Mouse (Mus musculus) intestine, embryonic 16.5 days (tissue): ENCODE measurements around the gene Wfdc3. TPM values are rescaled to one million over a fixed set of nuclear protein-coding genes. Genes with fewer than 3 reads are reported as not detected.

Experiments
- ATAC-seq: fragments of 200-750 bp; cut with Nextera tagmentation; 2 replicates; pipeline ENCODE4 v1.8.0; 2017; ENCODE audit warnings: moderate TSS enrichment, moderate library complexity
- H3K27ac ChIP-seq: fragments of 300-500 bp; sonication (generic); 2 replicates; pipeline ENCODE4 v1.5.1; 2014; ENCODE audit warnings: mild to moderate bottlenecking, low read length
- H3K27me3 ChIP-seq: fragments of 300-500 bp; sonication (generic); replicated peaks from 2 replicates; pipeline ENCODE4 v1.6.1; 2014; ENCODE audit warnings: low read length, control low read depth, mixed read lengths; ENCODE audit not compliant: control insufficient read depth, insufficient read depth
- H3K36me3 ChIP-seq: fragments of 300-500 bp; sonication (generic); 2 replicates; pipeline ENCODE4 v1.6.1; 2014; ENCODE audit warnings: low read length, control low read depth; ENCODE audit not compliant: control insufficient read depth, insufficient read depth
- H3K4me1 ChIP-seq: fragments of 300-500 bp; sonication (generic); 2 replicates; pipeline ENCODE4 v1.6.1; 2014; ENCODE audit warnings: low read length, control low read depth, mixed read lengths; ENCODE audit not compliant: control insufficient read depth, insufficient read depth
- H3K4me2 ChIP-seq: fragments of 300-500 bp; sonication (generic); 2 replicates; pipeline ENCODE4 v1.6.1; 2014; ENCODE audit warnings: low read depth, low read length, control low read depth
- H3K4me3 ChIP-seq: fragments of 300-500 bp; sonication (generic); 2 replicates; pipeline ENCODE4 v1.5.1; 2014; ENCODE audit warnings: mild to moderate bottlenecking, low read length
- H3K9ac ChIP-seq: fragments of 300-500 bp; sonication (generic); 2 replicates; pipeline ENCODE4 v1.6.1; 2014; ENCODE audit warnings: low read depth, low read length
- H3K9me3 ChIP-seq: fragments of 300-500 bp; sonication (generic); 2 replicates; pipeline ENCODE4 v1.6.1; 2016; ENCODE audit warnings: low read length, control low read depth; ENCODE audit not compliant: control insufficient read depth
- WGBS: fragments of 180-500 bp; shearing (Covaris S2); extraction: QIAGEN DNeasy Blood & Tissue Kit; methylation state at CpG from one replicate; pipeline ENCODE4 v1.1.7; 2014; 5-methylcytosine and 5-hydroxymethylcytosine counted together
- polyA plus RNA-seq: library from polyadenylated mRNA; unstranded; fragments of >200 nt; fragmentation: Nextera tagmentation; extraction: Ambion mirVana; gene quantifications from 2 replicates; pipeline ENCODE4 v1.2.1, GENCODE M21; 2015

The Wfdc3 gene
- polyA plus RNA-seq, 1 experiment from 2014 or later, result 1.8 TPM

DNA sequence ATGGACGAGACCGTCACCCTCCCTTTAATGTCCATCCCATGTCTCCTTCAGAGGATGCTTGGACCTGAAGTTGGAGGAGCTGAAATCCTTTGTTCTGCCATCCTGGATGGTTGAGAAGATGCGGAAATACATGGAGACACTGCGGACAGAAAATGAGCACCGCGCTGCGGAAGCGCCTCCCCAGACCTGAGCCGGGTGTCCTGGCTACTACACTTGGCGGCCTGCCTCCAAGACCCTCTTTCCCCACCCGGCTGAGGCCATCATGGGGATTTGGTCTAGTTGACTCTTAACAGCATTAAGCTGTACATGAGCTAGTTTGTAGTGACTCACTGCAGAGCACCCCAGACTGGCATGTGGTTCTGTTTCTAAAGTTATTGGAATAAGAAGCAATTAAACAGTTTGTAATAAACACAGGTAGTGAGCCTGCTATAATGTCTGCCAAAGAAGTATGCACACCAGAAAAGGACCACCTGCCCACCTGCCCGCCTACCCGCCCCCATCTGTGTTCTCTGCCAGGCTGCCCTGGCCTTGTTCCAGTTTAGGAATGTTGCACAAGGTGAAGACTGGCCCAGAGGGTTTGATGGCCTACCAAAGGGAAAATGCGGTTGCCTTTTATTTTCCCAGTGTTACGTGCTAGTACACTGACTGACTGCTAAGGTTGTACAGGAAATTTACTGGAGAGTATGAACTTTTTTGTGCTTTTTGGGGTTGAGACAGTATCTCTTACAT, 22.2 kb upstream of the Wfdc3 start:
- Histone ChIP-seq H3K4me3 (no peak overlapping the region), H3K4me2 (no peak overlapping the region), H3K9ac (no peak overlapping the region), H3K4me1 (peaks cover 19% of the 10 kb centered on the region), H3K27ac (no peak overlapping the region), H3K9me3 (no peaks in the 10 kb centered on the region), H3K27me3 (no peaks in the 10 kb centered on the region), H3K36me3 (peaks cover 17% of the 10 kb centered on the region)
- WGBS, result 93% methylated on average over 15 of the region's 15 CpGs
- ATAC-seq, result no peak

DNA sequence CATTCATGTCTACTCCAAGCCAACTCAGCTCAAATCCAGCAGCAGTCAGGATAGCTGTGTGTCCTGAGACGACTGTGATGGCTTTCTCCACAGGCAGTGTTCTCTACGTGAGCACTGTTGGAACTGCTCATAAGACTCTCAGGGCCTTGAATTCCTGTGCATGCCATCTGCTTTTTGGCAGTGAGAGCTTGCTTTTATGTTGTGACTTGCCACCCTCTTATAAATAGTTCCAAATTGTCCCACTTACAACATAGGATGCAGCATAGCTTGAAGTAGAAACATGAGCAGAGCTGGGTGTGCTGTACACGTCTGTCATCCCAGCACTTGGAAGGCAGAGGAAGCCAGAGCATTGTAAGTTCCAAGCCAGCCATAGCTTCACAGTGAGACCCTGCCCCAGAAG, 20.1 kb upstream of the Wfdc3 start:
- Histone ChIP-seq H3K4me2 (no peak overlapping the region), H3K27me3 (no peaks in the 10 kb centered on the region), H3K4me1 (peaks cover 5% of the 10 kb centered on the region; the same call in 1 of the 2 replicates), H3K4me3 (no peak overlapping the region), H3K9ac (no peak overlapping the region), H3K9me3 (no peaks in the 10 kb centered on the region), H3K27ac (no peak overlapping the region), H3K36me3 (peaks cover 17% of the 10 kb centered on the region)
- ATAC-seq, result no peak
- WGBS, result 74% methylated on average over 3 of the region's 3 CpGs

DNA sequence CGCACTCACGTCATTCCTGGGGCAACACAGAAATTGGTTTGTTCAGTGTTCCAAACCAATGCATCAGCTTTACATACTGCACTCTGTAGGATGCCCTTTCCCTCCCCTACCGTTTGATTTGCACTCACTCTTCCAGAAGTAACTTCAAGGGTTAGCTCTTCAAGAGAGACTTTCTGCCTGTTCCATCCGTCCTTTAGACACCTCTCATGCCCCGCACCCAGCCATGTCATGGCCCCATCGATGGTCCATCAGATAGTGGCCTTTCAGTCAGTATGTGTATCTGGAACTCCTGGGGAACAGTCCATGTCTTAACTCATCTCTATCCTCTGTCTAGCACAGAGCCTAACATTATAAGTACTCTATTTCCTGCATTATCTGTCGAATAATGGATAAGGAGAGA, 16.9 kb upstream of the Wfdc3 start:
- no peak overlapping the region for H3K4me2 ChIP-seq
- no peak overlapping the region for H3K4me3 ChIP-seq
- no peaks in the 10 kb centered on the region for H3K4me1 ChIP-seq
- H3K9me3 ChIP-seq, result no peaks in the 10 kb centered on the region
- H3K36me3 ChIP-seq, result peaks cover 14% of the 10 kb centered on the region
- no peak for ATAC-seq
- no peaks in the 10 kb centered on the region for H3K27me3 ChIP-seq
- WGBS, result 81% methylated on average over 7 of the region's 7 CpGs
- H3K27ac ChIP-seq, result no peak overlapping the region
- no peak overlapping the region for H3K9ac ChIP-seq

DNA sequence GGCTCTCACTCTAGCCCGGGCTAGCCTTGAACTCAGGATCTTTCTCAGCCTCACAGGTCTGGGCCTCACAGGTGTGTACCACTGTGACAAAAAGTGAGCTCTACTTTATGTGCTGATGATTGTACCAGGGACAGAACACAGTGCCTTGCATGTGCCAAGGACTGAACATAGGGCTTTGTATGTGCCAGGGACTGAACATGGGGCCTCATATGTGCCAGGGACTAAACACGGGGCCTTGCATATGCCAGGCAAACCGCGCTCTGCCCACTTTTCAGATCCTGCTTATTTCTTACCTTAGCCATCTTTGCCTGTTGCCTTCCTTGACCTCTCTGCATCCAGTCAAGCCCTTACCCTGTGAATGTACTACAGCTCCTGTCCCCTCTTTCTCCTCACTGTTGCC, 16.2 kb upstream of the Wfdc3 start:
- H3K9me3 ChIP-seq, result no peaks in the 10 kb centered on the region
- H3K4me3 ChIP-seq, result no peak overlapping the region
- H3K9ac ChIP-seq, result no peak overlapping the region
- 95% methylated on average over 4 of the region's 4 CpGs for WGBS
- H3K27me3 ChIP-seq, result no peaks in the 10 kb centered on the region
- ATAC-seq, result no peak
- H3K27ac ChIP-seq, result no peak overlapping the region
- no peaks in the 10 kb centered on the region for H3K4me1 ChIP-seq
- H3K36me3 ChIP-seq, result peaks cover 12% of the 10 kb centered on the region
- H3K4me2 ChIP-seq, result no peak overlapping the region

DNA sequence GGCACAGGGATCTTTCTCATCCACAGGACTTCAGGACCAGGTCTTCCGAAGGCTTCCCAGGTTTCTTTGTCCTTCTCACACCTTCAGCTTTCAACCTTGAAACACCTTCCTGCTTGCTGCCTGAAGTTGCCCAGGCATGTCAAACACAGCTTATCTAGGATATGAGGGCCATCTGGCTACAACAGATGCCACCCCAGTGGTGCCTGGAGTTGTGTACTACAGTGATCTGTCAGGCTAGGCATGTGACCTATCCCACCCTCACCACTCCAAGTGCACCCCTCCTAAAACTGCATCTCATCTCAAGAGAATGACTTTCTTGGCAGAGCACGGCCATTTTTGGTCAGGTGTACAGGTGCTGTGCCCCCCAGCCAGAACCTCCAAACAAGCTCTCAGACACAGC, 15.8 kb upstream of the Wfdc3 start:
- Histone ChIP-seq H3K27me3 (no peaks in the 10 kb centered on the region), H3K27ac (no peak overlapping the region), H3K4me2 (no peak overlapping the region), H3K9me3 (no peaks in the 10 kb centered on the region), H3K4me1 (no peaks in the 10 kb centered on the region), H3K4me3 (no peak overlapping the region), H3K9ac (no peak overlapping the region), H3K36me3 (peaks cover 12% of the 10 kb centered on the region)
- ATAC-seq, result peak; percentile 80
- WGBS, result 94% methylated on average over 2 of the region's 2 CpGs

DNA sequence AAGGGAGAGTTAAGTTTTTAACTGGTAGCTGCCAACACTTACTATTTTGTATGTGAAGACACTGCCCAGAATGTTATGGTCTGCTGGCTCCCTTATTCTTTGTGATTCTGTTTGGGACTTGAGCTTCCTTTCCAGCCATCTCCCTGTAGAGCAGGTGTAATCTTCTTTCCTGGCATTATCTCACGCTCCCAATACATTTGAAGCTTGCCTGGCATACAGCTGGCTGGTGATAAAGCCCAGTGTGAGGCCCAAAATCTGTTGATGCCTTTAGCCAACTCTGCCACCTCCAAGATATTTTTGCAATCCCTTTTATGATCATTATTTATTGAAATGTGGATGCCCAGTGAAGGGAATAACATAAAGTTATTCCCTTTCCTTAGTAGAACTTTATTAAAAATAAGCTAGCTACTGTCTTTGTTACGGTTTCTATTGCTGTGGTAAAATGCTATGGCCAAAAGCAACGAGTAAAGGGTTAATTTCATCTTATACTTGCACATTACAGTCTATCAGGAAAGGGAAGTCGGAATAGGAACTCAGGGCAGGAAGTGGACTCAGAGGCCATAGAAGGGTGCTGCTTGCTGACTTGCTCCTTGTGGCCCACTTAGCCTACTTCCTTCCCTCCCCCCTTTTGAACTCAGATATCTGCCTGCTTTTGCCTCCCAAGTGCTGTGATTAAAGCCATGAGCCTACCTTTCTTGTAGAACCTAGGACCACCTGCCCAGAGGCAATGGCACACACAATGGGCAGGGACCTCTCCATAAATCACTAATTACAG, 14.5 kb upstream of the Wfdc3 start:
- peaks cover 23% of the 10 kb centered on the region for H3K36me3 ChIP-seq
- 80% methylated on average over 4 of the region's 4 CpGs for WGBS
- no peak overlapping the region for H3K4me2 ChIP-seq
- H3K9ac ChIP-seq, result no peak overlapping the region
- H3K27ac ChIP-seq, result no peak overlapping the region
- H3K4me3 ChIP-seq, result no peak overlapping the region
- H3K9me3 ChIP-seq, result no peaks in the 10 kb centered on the region
- ATAC-seq, result no peak
- H3K4me1 ChIP-seq, result no peaks in the 10 kb centered on the region
- H3K27me3 ChIP-seq, result no peaks in the 10 kb centered on the region

DNA sequence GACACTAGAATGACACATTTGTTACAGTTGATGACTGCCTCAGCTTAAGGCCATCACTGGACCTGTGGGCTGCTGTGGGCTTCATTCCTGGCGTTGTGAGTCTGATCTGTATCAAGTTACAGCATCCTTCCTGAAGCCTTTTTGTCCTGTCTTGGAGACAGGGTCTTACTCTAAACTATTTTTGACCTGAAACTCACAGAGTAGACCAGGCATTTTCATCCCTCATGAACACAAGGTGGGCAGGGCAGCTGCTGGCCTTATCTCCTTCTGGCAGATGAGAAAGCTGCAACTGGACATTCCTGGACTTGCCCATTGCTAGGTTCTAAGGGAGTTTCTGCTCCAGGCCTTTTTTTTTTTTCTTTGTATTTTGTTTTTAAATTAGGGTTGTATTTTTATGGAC, 13.0 kb upstream of the Wfdc3 start:
- WGBS, result 74% methylated on average over 1 of the region's 1 CpGs
- Histone ChIP-seq H3K9ac (no peak overlapping the region), H3K27ac (no peak overlapping the region), H3K27me3 (no peaks in the 10 kb centered on the region), H3K9me3 (no peaks in the 10 kb centered on the region), H3K36me3 (peaks cover 25% of the 10 kb centered on the region), H3K4me2 (no peak overlapping the region), H3K4me1 (no peaks in the 10 kb centered on the region), H3K4me3 (no peak overlapping the region)
- no peak for ATAC-seq

DNA sequence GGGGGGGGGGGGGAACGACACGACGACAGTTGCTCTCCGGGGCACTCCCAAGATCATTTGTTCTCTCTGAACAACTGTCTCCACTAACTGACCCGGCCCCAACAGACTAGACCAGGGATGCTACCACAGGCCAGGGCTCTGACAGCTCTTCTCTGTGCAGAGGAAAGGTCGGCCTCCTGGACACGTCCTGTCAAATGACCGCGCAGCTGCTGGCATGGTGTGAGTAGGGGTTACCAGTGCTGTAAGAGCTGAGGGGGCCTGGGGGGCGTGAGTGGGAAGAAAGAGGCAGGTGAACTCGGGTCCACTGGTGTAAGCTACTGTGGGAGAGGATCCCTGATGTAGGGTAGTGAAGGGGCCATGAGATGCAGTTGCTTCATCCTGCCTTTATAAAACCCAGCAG, 12.1 kb upstream of the Wfdc3 start:
- no peak overlapping the region for H3K27ac ChIP-seq
- 89% methylated on average over 11 of the region's 11 CpGs for WGBS
- H3K9ac ChIP-seq, result no peak overlapping the region
- H3K4me3 ChIP-seq, result no peak overlapping the region
- peaks cover 24% of the 10 kb centered on the region for H3K36me3 ChIP-seq
- H3K4me1 ChIP-seq, result no peaks in the 10 kb centered on the region
- no peaks in the 10 kb centered on the region for H3K27me3 ChIP-seq
- ATAC-seq, result no peak
- H3K9me3 ChIP-seq, result no peaks in the 10 kb centered on the region
- no peak overlapping the region for H3K4me2 ChIP-seq

DNA sequence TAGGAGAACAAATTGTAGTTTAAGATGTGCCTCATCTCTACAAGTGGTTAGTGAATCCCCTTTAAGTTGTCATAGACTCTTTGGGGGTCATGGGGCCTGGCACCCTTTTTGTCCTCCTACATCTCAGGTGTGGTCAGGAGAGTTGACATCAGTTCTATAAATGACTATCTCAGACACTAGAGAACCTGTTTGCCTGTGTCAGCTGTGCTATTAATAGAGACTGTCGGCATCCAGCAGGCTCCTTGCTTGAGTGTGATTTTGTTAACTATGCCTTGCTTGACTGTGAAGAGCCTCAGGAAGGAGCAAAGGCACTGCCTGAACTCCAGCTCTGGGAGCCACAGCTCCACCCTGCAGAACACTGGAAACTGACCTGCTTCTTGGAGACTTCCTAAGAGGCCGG, 9.1 kb upstream of the Wfdc3 start:
- Histone ChIP-seq H3K4me3 (no peak overlapping the region), H3K9ac (no peak overlapping the region), H3K27ac (no peak overlapping the region), H3K9me3 (no peaks in the 10 kb centered on the region), H3K4me2 (no peak overlapping the region), H3K27me3 (no peaks in the 10 kb centered on the region), H3K4me1 (no peaks in the 10 kb centered on the region), H3K36me3 (peaks cover 19% of the 10 kb centered on the region)
- ATAC-seq, result no peak
- 86% methylated on average over 2 of the region's 2 CpGs for WGBS
